Mouse (Mus musculus): Measurements from ENCODE around the gene Ntn1. TPM values are rescaled to one million over a fixed set of nuclear protein-coding genes. Genes with fewer than 3 reads are reported as not detected.

The Ntn1 gene
- polyA plus RNA-seq, 1 experiment from 2014 or later, result 6.7 TPM

DNA sequence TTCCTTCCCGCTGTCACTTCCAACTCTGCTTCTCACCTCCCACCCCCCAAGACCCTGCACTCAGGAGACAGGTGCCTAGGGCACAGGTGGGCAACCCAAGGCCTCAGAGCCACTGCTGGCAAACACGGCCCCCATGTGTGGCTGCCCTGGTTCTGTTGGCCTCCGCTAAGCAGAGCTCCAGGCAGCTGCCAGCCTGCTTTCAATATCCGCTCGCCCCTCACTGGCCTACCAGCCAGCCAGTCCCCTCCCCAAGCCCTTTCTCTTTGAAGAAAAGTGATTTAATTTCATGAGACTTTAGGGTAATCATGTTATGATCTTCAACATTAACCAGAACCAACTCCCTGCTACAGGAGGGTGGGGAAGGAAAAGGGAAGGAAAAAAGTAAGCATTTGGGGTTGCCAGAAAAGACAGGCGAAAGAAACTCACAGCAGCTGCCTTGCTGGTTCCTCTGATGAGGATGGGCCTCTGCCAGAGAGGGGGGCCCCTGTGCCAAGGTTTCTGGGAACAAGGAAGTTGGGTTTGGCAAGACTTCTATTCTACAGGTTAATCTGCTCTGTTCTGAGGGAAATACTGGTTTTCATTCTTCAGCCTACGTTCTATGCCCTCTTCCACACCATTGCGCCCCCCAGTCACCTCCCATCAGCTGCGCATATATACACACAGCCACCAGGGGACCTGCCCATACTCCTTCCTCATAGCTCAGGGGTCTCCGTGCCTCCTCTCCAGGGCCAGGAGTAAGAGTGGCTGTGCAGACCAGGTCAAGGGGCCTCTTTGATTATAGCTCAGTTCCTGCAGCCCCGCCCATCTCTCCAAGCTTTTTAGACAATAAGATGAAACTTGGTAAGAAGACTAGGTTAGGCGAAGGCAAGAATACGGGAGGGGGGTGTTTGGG, 59.3 kb downstream of the Ntn1 start:
- H3K4me2 ChIP-seq (ENCODE audit: low read length), result no peak overlapping the region
- H3K9ac ChIP-seq (ENCODE audit: low read length), result no peak overlapping the region
- no peak overlapping the region for H3K27ac ChIP-seq (ENCODE audit: low read depth)
- no peaks in the 10 kb centered on the region for H3K9me3 ChIP-seq (ENCODE audit: control insufficient read depth, low read length)
- ATAC-seq (replicated peaks; ENCODE audit: low FRiP score, low TSS enrichment, low read depth), result no peak
- WGBS, result 63% methylated on average over 13 of the region's 13 CpGs
- peaks cover 25% of the 10 kb centered on the region for H3K4me1 ChIP-seq (replicated peaks; ENCODE audit: control insufficient read depth, insufficient read depth, low read length)
- no peak overlapping the region for H3K4me3 ChIP-seq (ENCODE audit: low read depth, low read length)
- no peak for DNase-seq (ENCODE audit: low spot score)
- no peaks in the 10 kb centered on the region for H3K27me3 ChIP-seq (replicated peaks; ENCODE audit: control insufficient read depth, insufficient read depth, low read length)
- no peaks in the 10 kb centered on the region for H3K36me3 ChIP-seq (ENCODE audit: control insufficient read depth, insufficient read depth, low read length)

DNA sequence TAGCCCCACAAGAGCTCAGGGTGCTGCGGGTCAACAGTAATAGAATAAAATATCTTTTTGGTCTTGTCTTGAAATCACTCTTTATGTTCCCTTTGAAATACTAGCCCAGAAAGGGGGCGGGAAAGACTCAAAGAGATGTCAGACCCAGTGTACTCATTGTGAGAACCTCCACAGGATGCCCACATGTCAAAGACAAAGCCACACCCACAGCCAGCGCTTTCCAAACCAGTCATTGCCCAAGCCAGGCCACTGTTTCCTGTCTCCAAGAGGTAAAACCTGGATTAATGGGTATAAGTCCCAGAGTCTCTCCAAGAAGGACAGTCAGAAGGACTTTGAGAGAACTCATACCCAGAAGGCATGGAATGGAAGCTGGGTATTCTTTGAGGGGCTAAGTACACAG, 60.3 kb downstream of the Ntn1 start:
- 87% methylated on average over 3 of the region's 3 CpGs for WGBS

DNA sequence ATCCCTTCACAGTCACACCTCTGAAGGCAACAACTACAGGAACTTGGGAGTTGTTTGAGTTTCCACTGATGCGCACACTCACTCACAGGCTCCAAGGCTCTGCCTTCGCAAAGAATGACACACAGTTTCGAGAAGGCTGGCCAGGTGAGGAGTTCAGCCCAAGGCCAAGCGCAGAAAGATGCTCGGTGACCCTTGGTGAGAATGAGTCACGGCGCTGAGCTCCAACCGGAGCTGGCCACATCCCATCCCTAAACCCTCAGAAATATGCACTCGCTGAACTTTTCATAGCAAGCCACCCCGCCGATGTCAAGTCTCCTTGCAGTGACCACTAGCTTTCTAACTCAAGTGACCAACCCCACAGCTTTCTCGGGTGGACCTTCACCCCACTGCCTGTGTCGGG, 60.8 kb downstream of the Ntn1 start:
- no peaks in the 10 kb centered on the region for H3K36me3 ChIP-seq (ENCODE audit: control insufficient read depth, insufficient read depth, low read length)
- H3K27ac ChIP-seq (ENCODE audit: low read depth), result no peak overlapping the region
- H3K4me3 ChIP-seq (ENCODE audit: low read depth, low read length), result no peak overlapping the region
- ATAC-seq (replicated peaks; ENCODE audit: low FRiP score, low TSS enrichment, low read depth) (no peak), DNase-seq (ENCODE audit: low spot score) (no peak)
- no peak overlapping the region for H3K9ac ChIP-seq (ENCODE audit: low read length)
- no peaks in the 10 kb centered on the region for H3K9me3 ChIP-seq (ENCODE audit: control insufficient read depth, low read length)
- H3K4me2 ChIP-seq (ENCODE audit: low read length), result no peak overlapping the region
- peaks cover 20% of the 10 kb centered on the region for H3K4me1 ChIP-seq (replicated peaks; ENCODE audit: control insufficient read depth, insufficient read depth, low read length)
- H3K27me3 ChIP-seq (replicated peaks; ENCODE audit: control insufficient read depth, insufficient read depth, low read length), result no peaks in the 10 kb centered on the region
- WGBS, result 93% methylated on average over 13 of the region's 13 CpGs

More for the DNA sequence above, 60.3 kb downstream of the Ntn1 start:
- Histone ChIP-seq H3K27ac (ENCODE audit: low read depth) (no peak overlapping the region), H3K4me1 (replicated peaks; ENCODE audit: control insufficient read depth, insufficient read depth, low read length) (peaks cover 25% of the 10 kb centered on the region), H3K4me3 (ENCODE audit: low read depth, low read length) (no peak overlapping the region), H3K9me3 (ENCODE audit: control insufficient read depth, low read length) (no peaks in the 10 kb centered on the region), H3K36me3 (ENCODE audit: control insufficient read depth, insufficient read depth, low read length) (no peaks in the 10 kb centered on the region), H3K9ac (ENCODE audit: low read length) (no peak overlapping the region), H3K4me2 (ENCODE audit: low read length) (no peak overlapping the region), H3K27me3 (replicated peaks; ENCODE audit: control insufficient read depth, insufficient read depth, low read length) (no peaks in the 10 kb centered on the region)
- ATAC-seq (replicated peaks; ENCODE audit: low FRiP score, low TSS enrichment, low read depth) (no peak), DNase-seq (ENCODE audit: low spot score) (no peak)

DNA sequence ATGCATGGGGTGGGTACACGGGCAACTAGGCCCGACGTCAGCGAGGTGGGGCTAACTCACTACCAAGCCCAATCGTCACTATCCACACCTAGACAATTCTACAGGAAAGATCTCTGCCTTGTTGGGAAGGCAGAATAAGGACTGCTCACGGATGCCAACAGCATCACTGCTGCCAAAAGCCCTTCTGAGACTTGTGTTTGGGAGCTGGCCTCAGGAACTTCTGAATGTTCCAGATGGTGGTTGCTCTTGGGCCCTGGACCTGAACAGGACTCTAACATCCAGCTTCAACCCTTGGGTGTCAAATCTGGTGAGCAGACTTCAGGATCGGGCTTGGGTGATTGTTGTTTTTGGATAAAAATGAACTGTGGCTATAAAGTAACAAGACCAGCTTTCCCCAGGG, 61.3 kb downstream of the Ntn1 start:
- DNase-seq (ENCODE audit: low spot score), result no peak
- WGBS, result 96% methylated on average over 7 of the region's 7 CpGs
- H3K27ac ChIP-seq (ENCODE audit: low read depth), result no peak overlapping the region
- H3K36me3 ChIP-seq (ENCODE audit: control insufficient read depth, insufficient read depth, low read length), result no peaks in the 10 kb centered on the region
- no peak overlapping the region for H3K4me2 ChIP-seq (ENCODE audit: low read length)
- H3K9me3 ChIP-seq (ENCODE audit: control insufficient read depth, low read length), result no peaks in the 10 kb centered on the region
- H3K27me3 ChIP-seq (replicated peaks; ENCODE audit: control insufficient read depth, insufficient read depth, low read length), result no peaks in the 10 kb centered on the region
- no peak overlapping the region for H3K4me3 ChIP-seq (ENCODE audit: low read depth, low read length)
- peaks cover 16% of the 10 kb centered on the region for H3K4me1 ChIP-seq (replicated peaks; ENCODE audit: control insufficient read depth, insufficient read depth, low read length)
- ATAC-seq (replicated peaks; ENCODE audit: low FRiP score, low TSS enrichment, low read depth), result no peak
- H3K9ac ChIP-seq (ENCODE audit: low read length), result no peak overlapping the region

DNA sequence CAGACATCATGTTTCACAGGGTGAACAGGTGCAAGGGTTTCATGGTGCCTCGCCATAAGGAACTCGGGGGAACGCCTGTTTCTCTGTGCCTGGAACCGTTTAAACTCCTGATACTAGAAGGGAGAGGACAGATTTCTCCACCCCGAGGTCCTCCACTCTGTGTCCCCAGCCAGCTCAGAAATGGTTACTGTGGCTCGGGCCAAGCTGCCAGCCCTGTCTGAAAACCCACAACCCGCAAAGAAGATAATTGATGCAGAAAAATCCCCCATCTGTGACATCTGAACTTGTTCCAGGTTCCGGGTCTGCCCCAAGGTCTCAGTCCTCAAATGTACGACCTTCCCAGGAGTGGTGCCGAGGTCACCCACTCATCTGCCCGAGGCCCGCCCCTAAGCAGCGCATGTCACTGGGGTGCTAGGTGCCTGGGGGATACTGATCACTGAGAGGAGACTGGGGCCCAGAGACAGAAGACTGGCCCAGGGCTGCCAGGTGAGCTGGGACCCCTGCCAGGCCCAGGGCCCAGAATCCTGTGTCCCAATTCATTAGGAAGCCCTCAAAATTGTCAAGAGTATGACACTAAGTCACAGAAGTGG, 68.9 kb downstream of the Ntn1 start:
- Histone ChIP-seq H3K4me2 (ENCODE audit: low read length) (no peak overlapping the region), H3K4me1 (replicated peaks; ENCODE audit: control insufficient read depth, insufficient read depth, low read length) (0 out of 2 replicates have a peak, but pooled peaks cover 2% of the 10 kb centered on the region), H3K4me3 (ENCODE audit: low read depth, low read length) (no peak overlapping the region), H3K27ac (ENCODE audit: low read depth) (no peak overlapping the region), H3K36me3 (ENCODE audit: control insufficient read depth, insufficient read depth, low read length) (no peaks in the 10 kb centered on the region), H3K9ac (ENCODE audit: low read length) (no peak overlapping the region), H3K27me3 (replicated peaks; ENCODE audit: control insufficient read depth, insufficient read depth, low read length) (no peaks in the 10 kb centered on the region), H3K9me3 (ENCODE audit: control insufficient read depth, low read length) (no peaks in the 10 kb centered on the region)
- 87% methylated on average over 13 of the region's 13 CpGs for WGBS
- no peak for ATAC-seq (replicated peaks; ENCODE audit: low FRiP score, low TSS enrichment, low read depth)
- DNase-seq (ENCODE audit: low spot score), result no peak

DNA sequence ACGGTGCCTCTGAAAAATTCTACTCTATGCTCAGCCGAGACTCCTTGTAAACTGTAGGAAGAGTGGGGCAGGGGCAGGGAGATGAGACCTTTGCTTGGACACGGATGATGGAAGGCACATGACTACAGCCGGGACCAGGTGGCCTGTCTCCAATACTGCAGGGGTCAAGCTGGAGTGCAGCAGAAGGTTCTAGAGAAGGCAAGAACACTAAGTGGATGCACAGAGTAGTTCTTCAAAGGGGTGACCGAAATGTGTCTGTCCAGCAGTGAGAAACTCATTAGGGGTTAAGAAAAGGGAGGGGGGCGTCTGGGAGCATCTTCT, 69.5 kb downstream of the Ntn1 start:
- no peak for DNase-seq (ENCODE audit: low spot score)
- H3K9ac ChIP-seq (ENCODE audit: low read length), result no peak overlapping the region
- no peaks in the 10 kb centered on the region for H3K9me3 ChIP-seq (ENCODE audit: control insufficient read depth, low read length)
- no peak for ATAC-seq (replicated peaks; ENCODE audit: low FRiP score, low TSS enrichment, low read depth)
- no peaks in the 10 kb centered on the region for H3K27me3 ChIP-seq (replicated peaks; ENCODE audit: control insufficient read depth, insufficient read depth, low read length)
- 64% methylated on average over 6 of the region's 6 CpGs for WGBS
- H3K27ac ChIP-seq (ENCODE audit: low read depth), result no peak overlapping the region
- no peaks in the 10 kb centered on the region for H3K36me3 ChIP-seq (ENCODE audit: control insufficient read depth, insufficient read depth, low read length)
- H3K4me2 ChIP-seq (ENCODE audit: low read length), result no peak overlapping the region
- 0 out of 2 replicates have a peak, but pooled peaks cover 2% of the 10 kb centered on the region for H3K4me1 ChIP-seq (replicated peaks; ENCODE audit: control insufficient read depth, insufficient read depth, low read length)
- H3K4me3 ChIP-seq (ENCODE audit: low read depth, low read length), result no peak overlapping the region

DNA sequence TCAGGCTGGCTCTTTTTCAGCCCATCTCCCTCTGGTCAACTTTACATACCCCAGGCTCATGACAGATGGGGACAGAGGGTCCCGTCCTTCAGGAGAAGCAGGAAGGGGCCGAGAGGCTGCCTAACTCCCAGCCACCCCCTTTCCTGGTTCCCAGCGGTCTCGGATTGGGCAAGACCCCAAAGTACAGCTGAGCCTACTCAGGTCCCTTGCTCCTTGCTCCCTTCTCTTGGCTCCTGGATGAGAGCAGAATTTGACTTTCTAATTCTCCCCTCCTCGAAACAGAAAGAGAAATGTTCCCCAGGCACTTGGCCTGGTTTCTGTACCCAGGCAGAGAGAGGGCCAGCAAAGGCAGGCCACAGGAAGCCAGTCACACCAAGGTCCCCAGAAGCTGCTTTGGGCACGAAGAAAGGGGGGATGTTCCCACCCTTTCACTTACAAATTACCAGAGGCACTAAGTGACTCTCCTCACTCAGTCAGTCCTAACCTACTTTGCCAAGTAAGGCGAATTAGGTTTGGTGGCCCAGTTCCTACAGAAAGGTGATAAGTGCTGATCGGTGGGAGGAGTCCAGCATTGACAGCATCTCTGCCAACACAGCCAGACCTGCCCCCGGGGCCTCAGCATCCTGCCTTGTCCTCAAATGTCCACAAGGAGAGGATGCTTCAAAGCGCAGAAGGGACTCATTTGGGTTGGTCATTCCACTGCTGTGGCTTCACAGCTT, 70.1 kb downstream of the Ntn1 start:
- Histone ChIP-seq H3K27me3 (replicated peaks; ENCODE audit: control insufficient read depth, insufficient read depth, low read length) (no peaks in the 10 kb centered on the region), H3K4me3 (ENCODE audit: low read depth, low read length) (no peak overlapping the region), H3K9me3 (ENCODE audit: control insufficient read depth, low read length) (no peaks in the 10 kb centered on the region), H3K9ac (ENCODE audit: low read length) (no peak overlapping the region), H3K36me3 (ENCODE audit: control insufficient read depth, insufficient read depth, low read length) (no peaks in the 10 kb centered on the region), H3K4me2 (ENCODE audit: low read length) (no peak overlapping the region), H3K4me1 (replicated peaks; ENCODE audit: control insufficient read depth, insufficient read depth, low read length) (0 out of 2 replicates have a peak, but pooled peaks cover 2% of the 10 kb centered on the region), H3K27ac (ENCODE audit: low read depth) (no peak overlapping the region)
- DNase-seq (ENCODE audit: low spot score) (no peak), ATAC-seq (replicated peaks; ENCODE audit: low FRiP score, low TSS enrichment, low read depth) (no peak)
- WGBS, result 53% methylated on average over 10 of the region's 10 CpGs

DNA sequence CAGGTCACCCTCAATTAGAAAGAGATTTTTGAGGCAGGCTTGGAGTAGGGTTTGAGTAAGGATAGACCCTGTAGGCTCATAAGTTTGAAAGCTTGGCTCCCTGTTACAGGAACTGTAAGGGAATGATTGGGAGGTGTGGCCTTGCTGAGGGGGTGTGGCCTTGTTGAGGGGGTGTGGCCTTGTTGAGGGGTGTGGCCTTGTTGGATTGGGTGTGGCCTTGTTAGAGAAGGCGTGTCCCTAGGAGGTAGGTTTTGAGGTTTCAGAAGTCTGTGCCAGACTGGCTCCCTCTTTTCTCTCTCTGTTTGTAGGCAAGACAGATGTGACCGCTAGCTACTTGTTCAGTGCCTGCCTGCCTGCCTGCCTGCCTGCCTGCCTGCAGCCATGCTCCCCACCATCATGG, 75.8 kb downstream of the Ntn1 start:
- Histone ChIP-seq H3K4me3 (ENCODE audit: low read depth, low read length) (no peak overlapping the region), H3K27me3 (replicated peaks; ENCODE audit: control insufficient read depth, insufficient read depth, low read length) (no peaks in the 10 kb centered on the region), H3K9ac (ENCODE audit: low read length) (no peak overlapping the region), H3K27ac (ENCODE audit: low read depth) (no peak overlapping the region), H3K9me3 (ENCODE audit: control insufficient read depth, low read length) (no peaks in the 10 kb centered on the region), H3K36me3 (ENCODE audit: control insufficient read depth, insufficient read depth, low read length) (no peaks in the 10 kb centered on the region), H3K4me2 (ENCODE audit: low read length) (no peak overlapping the region), H3K4me1 (replicated peaks; ENCODE audit: control insufficient read depth, insufficient read depth, low read length) (no peaks in the 10 kb centered on the region)
- DNase-seq (ENCODE audit: low spot score), result no peak
- ATAC-seq (replicated peaks; ENCODE audit: low FRiP score, low TSS enrichment, low read depth), result no peak
- WGBS, result 93% methylated on average over 2 of the region's 2 CpGs

All from intestine, embryonic 14.5 days (tissue).